Mouse (Mus musculus): Measurements from ENCODE around the gene Tmcc3. TPM values are rescaled to one million over a fixed set of nuclear protein-coding genes. Genes with fewer than 3 reads are reported as not detected.
A peak's percentile ranks its signal among the peaks of the same experiment; 100 is the strongest.

The Tmcc3 gene
- total RNA-seq, 2 experiments from 2014 or later, result 52.9 to 56.6 TPM

- DNase-seq (ENCODE audit: low spot score in 2 of 2), result no peak
Observed at GRCm38 (mm10) chr10:94415950-94416844, 104.4 kb downstream of the Tmcc3 start.

DNA sequence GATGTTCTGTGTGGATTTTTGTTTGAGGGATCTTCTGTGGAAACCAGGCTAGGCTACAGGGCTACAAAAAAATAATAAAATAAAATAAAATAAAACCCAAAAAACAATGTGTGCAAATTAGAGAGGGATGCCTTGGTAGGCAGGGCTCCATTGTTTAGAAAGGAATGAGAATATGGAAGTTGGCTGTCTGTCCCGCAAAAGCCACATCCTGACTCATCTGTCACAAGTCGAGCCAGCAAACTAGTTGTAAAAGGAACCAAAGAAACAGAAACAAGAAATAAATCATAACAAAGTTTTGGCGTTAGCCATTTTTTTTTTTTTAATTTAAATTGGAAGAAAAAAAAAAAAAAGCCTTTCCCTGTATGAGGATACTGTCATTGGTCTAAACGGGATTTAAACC lies 105.9 kb downstream of the Tmcc3 start:
- no peak for DNase-seq (ENCODE audit: low spot score in 2 of 2)

- peak; percentile 34 to 84 for DNase-seq (ENCODE audit: low spot score in 2 of 2)
Observed at GRCm38 (mm10) chr10:94426000-94426920, 114.5 kb downstream of the Tmcc3 start.

DNA sequence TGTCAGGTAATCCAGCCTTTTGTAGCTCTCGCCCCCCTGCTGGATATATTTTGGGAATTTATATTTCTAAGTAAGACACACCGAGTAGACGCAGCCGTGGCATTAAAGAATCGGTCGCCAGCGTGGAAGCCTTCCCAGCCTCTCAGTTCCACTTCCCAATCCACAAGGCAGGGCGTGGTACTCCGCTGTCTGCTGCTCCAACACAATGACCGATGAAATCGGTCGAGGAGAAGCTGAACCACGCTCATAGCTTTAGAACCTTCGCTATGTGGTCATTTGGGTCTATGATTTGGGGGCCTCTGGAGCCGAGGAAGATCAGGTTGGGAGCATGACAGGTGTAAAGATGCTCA lies 115.1 kb downstream of the Tmcc3 start:
- DNase-seq (ENCODE audit: low spot score in 2 of 2), result no peak

GRCm38 (mm10) chr10:94428186-94428942 lies 116.6 kb downstream of the Tmcc3 start:
- DNase-seq (ENCODE audit: low spot score in 2 of 2), result peak in 1 of 2 experiments; percentile 42

DNA sequence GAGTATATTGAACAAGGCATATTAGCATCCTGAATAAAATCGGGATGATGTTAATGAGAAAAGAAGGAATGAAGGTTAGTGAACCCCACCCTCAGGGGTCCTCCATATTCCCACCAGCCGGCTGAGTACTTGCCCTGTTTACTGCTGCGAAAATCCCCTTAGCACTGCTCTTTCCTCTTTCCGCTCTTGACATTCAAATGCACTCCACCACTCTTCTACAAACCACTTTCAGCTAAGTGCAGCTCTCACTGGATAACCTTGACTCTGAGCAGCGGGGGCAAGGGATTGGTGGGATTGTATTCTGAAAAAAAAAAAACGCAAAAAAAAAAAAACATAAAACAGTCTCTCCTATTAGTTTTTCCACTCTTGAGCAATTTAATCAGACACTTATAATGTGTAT lies 118.8 kb downstream of the Tmcc3 start:
- DNase-seq (ENCODE audit: low spot score in 2 of 2), result no peak

GRCm38 (mm10) chr10:94432933-94433332 lies 121.2 kb downstream of the Tmcc3 start:
- no peak for DNase-seq (ENCODE audit: low spot score in 2 of 2)

- no peak for DNase-seq (ENCODE audit: low spot score in 2 of 2)
Observed at GRCm38 (mm10) chr10:94433901-94434300, 122.2 kb downstream of the Tmcc3 start.

GRCm38 (mm10) chr10:94442725-94443124 lies 131.0 kb downstream of the Tmcc3 start:
- DNase-seq (ENCODE audit: low spot score in 2 of 2), result peak; percentile 50 to 64

- no peak for DNase-seq (ENCODE audit: low spot score in 2 of 2)
Observed at GRCm38 (mm10) chr10:94443453-94443852, 131.7 kb downstream of the Tmcc3 start.

DNA sequence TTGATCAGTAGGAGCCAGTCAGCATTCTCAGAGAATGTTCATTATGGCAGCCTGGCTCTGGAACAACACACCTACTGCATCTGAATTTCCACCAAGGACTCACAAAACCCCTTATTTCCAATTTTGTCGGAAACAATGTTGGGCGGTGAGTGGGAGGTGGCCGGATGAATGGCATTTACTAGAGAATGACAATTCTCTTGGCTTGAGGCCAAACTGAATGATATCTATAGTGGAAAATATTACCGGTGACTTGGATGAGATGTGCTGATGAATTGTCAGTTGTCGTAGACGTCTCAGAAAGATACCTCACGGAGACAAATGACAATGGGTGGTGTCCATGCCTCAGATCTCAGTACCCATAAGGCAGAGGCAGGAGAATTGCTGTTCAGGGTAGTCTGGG lies 133.4 kb downstream of the Tmcc3 start:
- no peak for DNase-seq (ENCODE audit: low spot score in 2 of 2)

DNA sequence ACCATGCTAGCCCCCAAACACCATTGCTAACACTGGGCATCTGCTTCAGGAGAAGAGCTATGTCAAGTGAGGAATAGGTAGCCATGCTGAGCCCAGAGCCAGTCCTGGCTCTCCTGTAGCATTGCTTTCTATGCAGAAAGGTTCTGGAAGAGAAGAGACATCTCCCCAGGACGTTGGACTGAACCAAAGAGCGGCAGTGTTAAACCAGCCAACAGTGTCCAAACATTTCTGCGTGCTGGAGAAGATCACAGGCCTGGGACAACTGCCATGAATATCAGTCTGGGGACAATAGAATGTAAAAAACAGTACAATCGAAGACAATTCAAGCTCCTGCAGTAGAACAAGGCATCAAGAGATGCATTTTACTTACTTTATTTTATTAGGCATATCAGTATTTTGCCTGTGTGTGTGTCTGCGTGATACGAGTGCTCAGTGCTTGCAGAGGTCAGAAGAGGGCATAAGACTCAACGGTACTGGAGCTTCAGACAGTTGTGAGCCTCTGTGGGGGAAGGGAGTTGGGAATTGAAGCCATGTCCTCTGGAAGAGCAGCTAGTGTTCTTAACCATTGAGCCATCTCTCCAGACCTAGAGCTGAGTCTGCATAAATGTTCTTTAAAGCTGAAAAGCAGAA lies 134.7 kb downstream of the Tmcc3 start:
- DNase-seq (ENCODE audit: low spot score in 2 of 2), result no peak

GRCm38 (mm10) chr10:94449676-94450075 lies 137.9 kb downstream of the Tmcc3 start:
- no peak for DNase-seq (ENCODE audit: low spot score in 2 of 2)

DNA sequence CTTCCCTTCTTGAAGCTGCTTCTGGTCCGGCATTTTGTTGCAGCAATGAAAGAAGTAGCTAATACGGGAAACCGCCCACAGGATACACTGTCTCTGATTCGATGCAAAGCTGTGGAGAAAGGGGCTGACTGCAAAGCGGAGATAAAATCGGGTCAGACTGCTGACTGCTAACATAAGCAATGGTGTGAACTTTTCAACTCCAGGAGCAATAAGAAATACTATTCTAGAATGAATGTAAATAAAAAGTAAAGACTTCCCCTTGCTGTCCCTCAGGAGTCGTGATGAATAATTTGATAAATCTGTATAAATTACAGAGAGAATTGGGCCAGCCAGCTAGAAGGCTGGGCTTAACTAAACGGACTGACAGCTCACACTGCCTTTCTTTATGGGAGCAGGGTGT lies 139.0 kb downstream of the Tmcc3 start:
- DNase-seq (ENCODE audit: low spot score in 2 of 2), result no peak

DNA sequence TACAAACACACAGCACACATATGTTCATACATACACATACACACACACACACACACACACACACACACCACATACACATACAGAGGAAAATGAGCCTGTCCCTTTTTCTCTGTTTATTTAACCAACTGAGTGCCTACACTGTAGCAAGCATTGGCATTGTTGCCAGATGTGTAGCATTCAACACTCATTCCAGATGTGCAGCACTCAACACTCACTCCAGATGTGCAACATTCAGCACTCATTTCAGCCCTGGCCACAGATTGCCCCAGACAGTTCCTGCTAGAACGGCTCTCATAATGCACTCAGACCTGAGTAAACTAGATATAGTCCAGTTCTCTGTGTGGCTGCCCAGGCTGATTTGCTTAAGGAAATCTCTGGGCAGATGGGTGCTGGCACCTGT lies 145.7 kb downstream of the Tmcc3 start:
- no peak for DNase-seq (ENCODE audit: low spot score in 2 of 2)

DNA sequence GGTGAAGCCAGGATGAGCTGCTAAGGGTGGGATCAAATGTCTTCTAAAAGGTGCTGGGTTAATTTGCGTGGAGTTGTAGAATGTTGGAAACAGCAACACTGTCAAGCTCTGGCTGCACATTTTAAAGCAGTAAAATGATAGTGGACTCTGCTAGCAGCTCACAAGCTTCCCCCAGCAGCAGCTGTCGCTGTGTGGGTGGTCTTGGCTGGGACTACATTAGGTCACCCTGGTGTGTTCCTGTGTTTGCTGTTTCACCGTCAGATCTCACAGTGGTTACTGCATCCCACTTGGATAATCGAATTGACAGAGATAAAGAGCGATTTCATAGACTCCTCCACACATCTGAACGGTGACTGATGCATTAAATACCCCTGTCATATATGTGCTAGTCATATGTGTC lies 146.9 kb downstream of the Tmcc3 start:
- no peak for DNase-seq (ENCODE audit: low spot score in 2 of 2)

- no peak for DNase-seq (ENCODE audit: low spot score in 2 of 2)
Observed at GRCm38 (mm10) chr10:94461378-94461777, 149.6 kb downstream of the Tmcc3 start.

GRCm38 (mm10) chr10:94461871-94462270 lies 150.1 kb downstream of the Tmcc3 start:
- no peak for DNase-seq (ENCODE audit: low spot score in 2 of 2)

- no peak for DNase-seq (ENCODE audit: low spot score in 2 of 2)
Observed at GRCm38 (mm10) chr10:94462386-94463064, 150.8 kb downstream of the Tmcc3 start.

DNA sequence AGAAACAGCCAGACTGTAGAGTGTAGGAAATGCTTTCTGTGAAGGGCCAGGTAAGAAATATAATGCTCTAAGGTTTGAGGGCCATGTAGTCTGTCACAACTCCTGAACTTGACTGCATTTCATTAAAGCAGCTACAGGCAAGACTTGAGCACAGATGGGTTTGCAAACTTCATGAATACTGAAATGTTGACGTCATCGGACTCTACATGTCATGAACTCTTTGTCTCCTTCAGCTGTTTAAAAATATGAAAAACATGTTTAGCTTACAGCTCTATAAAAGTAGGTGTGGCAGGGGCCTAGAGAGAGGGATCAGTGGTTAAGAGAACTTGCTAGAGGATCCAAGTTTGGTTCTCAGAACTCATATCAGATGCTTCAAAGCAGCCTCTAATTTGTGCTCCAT lies 151.7 kb downstream of the Tmcc3 start:
- DNase-seq (ENCODE audit: low spot score in 2 of 2), result no peak
